Mouse (Mus musculus): ENCODE results near the gene Lcn2. TPM values are rescaled to one million over a fixed set of nuclear protein-coding genes. Genes with fewer than 3 reads are reported as not detected.
A peak's percentile ranks its signal among the peaks of the same experiment; 100 is the strongest.

Lcn2 gene
- polyA plus RNA-seq, 1 experiment from 2014 or later = 1.2 TPM

GRCm38 (mm10) chr2:32416556-32416955, 28.5 kb upstream of the Lcn2 start:
- H3K9ac ChIP-seq (ENCODE audit: low read depth, low read length) = no peak overlapping the region
- no peak for ATAC-seq
- H3K36me3 ChIP-seq (ENCODE audit: control insufficient read depth, insufficient read depth, low read length) = peaks cover 42% of the 10 kb centered on the region
- 95% methylated on average over 2 of the region's 2 CpGs for WGBS
- H3K27me3 ChIP-seq (ENCODE audit: control insufficient read depth, insufficient read depth, low read depth, low read length) = no peaks in the 10 kb centered on the region
- no peak overlapping the region for H3K4me2 ChIP-seq (ENCODE audit: low read length)
- H3K4me3 ChIP-seq (ENCODE audit: low read depth, low read length) = no peak overlapping the region
- H3K9me3 ChIP-seq (replicated peaks; ENCODE audit: control insufficient read depth, low read length, poor library complexity, severe bottlenecking) = no peaks in the 10 kb centered on the region
- no peak overlapping the region for H3K27ac ChIP-seq (ENCODE audit: low read length)
- H3K4me1 ChIP-seq (ENCODE audit: control insufficient read depth, insufficient read depth, low read length) = no peaks in the 10 kb centered on the region

GRCm38 (mm10) chr2:32415801-32416200, 27.7 kb upstream of the Lcn2 start:
- Histone ChIP-seq H3K4me1 (ENCODE audit: control insufficient read depth, insufficient read depth, low read length) (no peaks in the 10 kb centered on the region), H3K4me3 (ENCODE audit: low read depth, low read length) (no peak overlapping the region), H3K4me2 (ENCODE audit: low read length) (no peak overlapping the region), H3K27ac (ENCODE audit: low read length) (no peak overlapping the region), H3K9me3 (replicated peaks; ENCODE audit: control insufficient read depth, low read length, poor library complexity, severe bottlenecking) (no peaks in the 10 kb centered on the region), H3K36me3 (ENCODE audit: control insufficient read depth, insufficient read depth, low read length) (peaks cover 40% of the 10 kb centered on the region), H3K9ac (ENCODE audit: low read depth, low read length) (no peak overlapping the region), H3K27me3 (ENCODE audit: control insufficient read depth, insufficient read depth, low read depth, low read length) (no peaks in the 10 kb centered on the region)
- WGBS = 95% methylated on average over 12 of the region's 12 CpGs
- no peak for ATAC-seq

GRCm38 (mm10) chr2:32413936-32414335, 25.9 kb upstream of the Lcn2 start:
- no peaks in the 10 kb centered on the region for H3K27me3 ChIP-seq (ENCODE audit: control insufficient read depth, insufficient read depth, low read depth, low read length)
- no peak overlapping the region for H3K4me2 ChIP-seq (ENCODE audit: low read length)
- no peak overlapping the region for H3K9ac ChIP-seq (ENCODE audit: low read depth, low read length)
- no peaks in the 10 kb centered on the region for H3K9me3 ChIP-seq (replicated peaks; ENCODE audit: control insufficient read depth, low read length, poor library complexity, severe bottlenecking)
- ATAC-seq = no peak
- no peaks in the 10 kb centered on the region for H3K4me1 ChIP-seq (ENCODE audit: control insufficient read depth, insufficient read depth, low read length)
- H3K4me3 ChIP-seq (ENCODE audit: low read depth, low read length) = no peak overlapping the region
- no peak overlapping the region for H3K27ac ChIP-seq (ENCODE audit: low read length)
- WGBS = 72% methylated on average over 5 of the region's 5 CpGs
- peaks cover 31% of the 10 kb centered on the region for H3K36me3 ChIP-seq (ENCODE audit: control insufficient read depth, insufficient read depth, low read length)

- WGBS = 91% methylated on average over 6 of the region's 6 CpGs
- H3K27ac ChIP-seq (ENCODE audit: low read length) = no peak overlapping the region
- H3K4me2 ChIP-seq (ENCODE audit: low read length) = no peak overlapping the region
- no peaks in the 10 kb centered on the region for H3K27me3 ChIP-seq (ENCODE audit: control insufficient read depth, insufficient read depth, low read depth, low read length)
- H3K4me3 ChIP-seq (ENCODE audit: low read depth, low read length) = no peak overlapping the region
- no peak for ATAC-seq
- peaks cover 22% of the 10 kb centered on the region for H3K36me3 ChIP-seq (ENCODE audit: control insufficient read depth, insufficient read depth, low read length)
- H3K9ac ChIP-seq (ENCODE audit: low read depth, low read length) = no peak overlapping the region
- H3K4me1 ChIP-seq (ENCODE audit: control insufficient read depth, insufficient read depth, low read length) = no peaks in the 10 kb centered on the region
- H3K9me3 ChIP-seq (replicated peaks; ENCODE audit: control insufficient read depth, low read length, poor library complexity, severe bottlenecking) = no peaks in the 10 kb centered on the region
Observed at GRCm38 (mm10) chr2:32412742-32413531, 24.9 kb upstream of the Lcn2 start.

DNA sequence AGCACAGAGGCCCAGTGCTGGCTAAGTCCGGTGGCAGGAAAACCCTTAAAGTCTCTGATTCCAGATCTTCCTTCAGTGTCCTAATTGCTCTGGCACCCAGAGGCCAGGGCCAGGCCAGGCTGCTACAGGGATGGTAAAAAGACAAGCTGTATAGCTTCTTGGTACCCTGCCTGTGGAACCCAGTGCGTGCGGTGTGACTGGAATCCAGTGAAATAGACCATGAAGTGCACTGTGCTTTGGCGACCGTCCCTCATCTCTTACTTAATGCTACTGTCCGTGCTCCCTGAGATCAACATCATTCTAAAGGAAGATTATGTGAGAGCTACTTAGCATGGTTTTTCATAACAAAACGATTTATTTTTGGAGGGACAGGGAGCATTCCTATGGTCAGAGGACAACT, 23.4 kb upstream of the Lcn2 start:
- no peak for ATAC-seq
- 88% methylated on average over 7 of the region's 7 CpGs for WGBS
- no peak overlapping the region for H3K4me3 ChIP-seq (ENCODE audit: low read depth, low read length)
- H3K27me3 ChIP-seq (ENCODE audit: control insufficient read depth, insufficient read depth, low read depth, low read length) = no peaks in the 10 kb centered on the region
- peaks cover 9% of the 10 kb centered on the region for H3K36me3 ChIP-seq (ENCODE audit: control insufficient read depth, insufficient read depth, low read length)
- no peaks in the 10 kb centered on the region for H3K9me3 ChIP-seq (replicated peaks; ENCODE audit: control insufficient read depth, low read length, poor library complexity, severe bottlenecking)
- H3K27ac ChIP-seq (ENCODE audit: low read length) = no peak overlapping the region
- no peak overlapping the region for H3K4me2 ChIP-seq (ENCODE audit: low read length)
- H3K4me1 ChIP-seq (ENCODE audit: control insufficient read depth, insufficient read depth, low read length) = no peaks in the 10 kb centered on the region
- H3K9ac ChIP-seq (ENCODE audit: low read depth, low read length) = no peak overlapping the region

GRCm38 (mm10) chr2:32408429-32409424, 20.7 kb upstream of the Lcn2 start:
- 0 out of 2 replicates have a peak, but pooled peaks cover 2% of the 10 kb centered on the region for H3K36me3 ChIP-seq (ENCODE audit: control insufficient read depth, insufficient read depth, low read length)
- no peak overlapping the region for H3K4me3 ChIP-seq (ENCODE audit: low read depth, low read length)
- no peaks in the 10 kb centered on the region for H3K4me1 ChIP-seq (ENCODE audit: control insufficient read depth, insufficient read depth, low read length)
- H3K9ac ChIP-seq (ENCODE audit: low read depth, low read length) = no peak overlapping the region
- H3K27me3 ChIP-seq (ENCODE audit: control insufficient read depth, insufficient read depth, low read depth, low read length) = no peaks in the 10 kb centered on the region
- 71% methylated on average over 25 of the region's 25 CpGs for WGBS
- no peak overlapping the region for H3K4me2 ChIP-seq (ENCODE audit: low read length)
- ATAC-seq = no peak
- H3K9me3 ChIP-seq (replicated peaks; ENCODE audit: control insufficient read depth, low read length, poor library complexity, severe bottlenecking) = no peaks in the 10 kb centered on the region
- H3K27ac ChIP-seq (ENCODE audit: low read length) = no peak overlapping the region

GRCm38 (mm10) chr2:32407144-32407824, 19.2 kb upstream of the Lcn2 start:
- no peaks in the 10 kb centered on the region for H3K27me3 ChIP-seq (ENCODE audit: control insufficient read depth, insufficient read depth, low read depth, low read length)
- H3K4me3 ChIP-seq (ENCODE audit: low read depth, low read length) = no peak overlapping the region
- peaks cover 8% of the 10 kb centered on the region for H3K36me3 ChIP-seq (ENCODE audit: control insufficient read depth, insufficient read depth, low read length)
- ATAC-seq = no peak
- no peak overlapping the region for H3K4me2 ChIP-seq (ENCODE audit: low read length)
- no peak overlapping the region for H3K27ac ChIP-seq (ENCODE audit: low read length)
- H3K4me1 ChIP-seq (ENCODE audit: control insufficient read depth, insufficient read depth, low read length) = no peaks in the 10 kb centered on the region
- 88% methylated on average over 7 of the region's 7 CpGs for WGBS
- no peak overlapping the region for H3K9ac ChIP-seq (ENCODE audit: low read depth, low read length)
- no peaks in the 10 kb centered on the region for H3K9me3 ChIP-seq (replicated peaks; ENCODE audit: control insufficient read depth, low read length, poor library complexity, severe bottlenecking)

DNA sequence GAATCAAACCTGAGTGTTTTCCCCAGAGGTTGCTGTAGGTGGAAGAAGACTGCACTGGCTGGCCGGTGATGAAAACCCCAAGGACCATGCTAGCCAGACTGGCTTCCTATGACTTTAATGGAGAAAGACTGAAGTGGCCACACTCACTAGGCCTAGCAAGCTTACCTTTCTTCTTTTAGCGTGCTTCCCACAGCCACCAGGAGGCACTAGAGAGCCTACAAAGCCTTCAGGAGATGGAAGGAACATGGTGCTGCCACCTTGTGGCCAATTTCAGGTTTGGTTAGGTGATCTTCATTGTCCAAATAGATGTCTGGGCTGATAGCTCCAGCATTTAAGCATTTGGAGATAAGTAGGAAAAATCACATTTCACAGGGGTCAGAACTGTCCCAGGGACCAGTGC, 16.6 kb upstream of the Lcn2 start:
- H3K27me3 ChIP-seq (ENCODE audit: control insufficient read depth, insufficient read depth, low read depth, low read length) = no peaks in the 10 kb centered on the region
- WGBS = 13% methylated on average over 2 of the region's 2 CpGs
- H3K4me3 ChIP-seq (ENCODE audit: low read depth, low read length) = no peak overlapping the region
- no peak overlapping the region for H3K27ac ChIP-seq (ENCODE audit: low read length)
- H3K4me2 ChIP-seq (ENCODE audit: low read length) = no peak overlapping the region
- H3K4me1 ChIP-seq (ENCODE audit: control insufficient read depth, insufficient read depth, low read length) = no peaks in the 10 kb centered on the region
- H3K9ac ChIP-seq (ENCODE audit: low read depth, low read length) = 0 out of 2 replicates have a peak overlapping the region, but pooled peaks have one; percentile 11
- H3K9me3 ChIP-seq (replicated peaks; ENCODE audit: control insufficient read depth, low read length, poor library complexity, severe bottlenecking) = no peaks in the 10 kb centered on the region
- peak; percentile 44; the same call in 1 of the 2 replicates for ATAC-seq
- peaks cover 20% of the 10 kb centered on the region for H3K36me3 ChIP-seq (ENCODE audit: control insufficient read depth, insufficient read depth, low read length)
